ENCODE assay signal across 9 mouse cellular contexts in genomic region chr3:58689721-58690120, GRCm38 (mm10). TPM values are rescaled to one million over a fixed set of nuclear protein-coding genes. Genes with fewer than 3 reads are reported as not detected.
DNase-seq lines count a peak whose midpoint lies in the region; ATAC-seq and TF ChIP-seq lines count a peak whose summit lies in the region.
"Had no signal": no experiment of that assay in that cellular context is flagged by ENCODE, and none has a peak within 500 bp of the region (broad histone marks: within the 10 kb centered on the region; RNA-seq: fewer than 3 reads in every experiment).

No protein-coding gene starts in this region.

- dilution Hi-C loops in CH12.LX (cut with MboI; ENCODE audit: extremely low pct_ligation_motif_present, extremely low pct_unique_long_range_greater_than_20kb, low sequenced_read_pairs): no loop called here

- peaks cover 15% of the 10 kb centered on the region for H3K4me1 ChIP-seq in intestine, embryonic 16.5 days (ENCODE audit: control insufficient read depth, insufficient read depth, low read length)
- H3K4me1 ChIP-seq in intestine, postnatal 0 days (replicated peaks; ENCODE audit: control insufficient read depth, insufficient read depth, low read length): peaks cover 3% of the 10 kb centered on the region; the same call in 1 of the 2 replicates
- peaks cover 6 to 29% of the 10 kb centered on the region in 2 experiments; a peak in 3 of 4 replicates for H3K4me1 ChIP-seq in CH12.LX (ENCODE audit: control insufficient read depth in 1 of 2, insufficient read depth in 2 of 2)
- H3K4me1 ChIP-seq in embryonic fibroblast, embryonic 13.5 days (ENCODE audit: control insufficient read depth, insufficient read depth, low read length): peaks cover 10% of the 10 kb centered on the region
- peaks cover 26% of the 10 kb centered on the region for H3K4me1 ChIP-seq in liver, embryonic 12.5 days

- TF ChIP-seq POLR2A in CH12.LX (IDR thresholded peaks at IDR 0.05; ENCODE audit: low read depth, low read length): 0 out of 2 replicates have a peak, but pooled peaks have one; percentile 31
- no peak for TF ChIP-seq POLR2A in embryonic fibroblast, embryonic 13.5 days (IDR thresholded peaks at IDR 0.05; ENCODE audit: low read depth, low read length)

- no peak overlapping the region for H3K4me3 ChIP-seq in intestine, embryonic 16.5 days (ENCODE audit: low read length)
- no peak overlapping the region for H3K4me3 ChIP-seq in intestine, postnatal 0 days (ENCODE audit: low read depth, low read length)
- peak overlapping the region; percentile 75 to 98 (median 85) for H3K4me3 ChIP-seq in CH12.LX (replicated peaks in 1 of 3; ENCODE audit: low read depth in 2 of 3, low read length in 2 of 3, poor library complexity in 1 of 3)
- peak overlapping the region; percentile 23; the same call in 1 of the 2 replicates for H3K4me3 ChIP-seq in embryonic fibroblast, embryonic 13.5 days (ENCODE audit: insufficient read depth, low read length)
- H3K4me3 ChIP-seq in liver, embryonic 12.5 days: peak overlapping the region; percentile 75; the same call in 1 of the 2 replicates

- in situ Hi-C loops in CH12.LX (cut with MboI; ENCODE audit: low pct_ligation_motif_present, low pct_unique_long_range_greater_than_20kb, low sequenced_read_pairs): loop anchor here (25.0 kb wide), 1 partner anchor 277 kb away; the partner anchor contains the start of gene Tsc22d2

- H3K79me2 ChIP-seq in CH12.LX (replicated peaks; ENCODE audit: control insufficient read depth, extremely low read depth, insufficient read depth, poor library complexity, severe bottlenecking): peaks cover 90% of the 10 kb centered on the region

- H3K4me2 ChIP-seq in intestine, embryonic 16.5 days (ENCODE audit: low read depth, low read length): peak overlapping the region; percentile 91
- no peak overlapping the region for H3K4me2 ChIP-seq in intestine, postnatal 0 days (replicated peaks; ENCODE audit: low read depth)
- peak overlapping the region; percentile 51 for H3K4me2 ChIP-seq in CH12.LX (ENCODE audit: insufficient read depth, low read depth, poor library complexity, severe bottlenecking)
- peak overlapping the region; percentile 97 for H3K4me2 ChIP-seq in liver, embryonic 12.5 days

- TF ChIP-seq CTCF in intestine, postnatal 0 days (IDR thresholded peaks at IDR 0.05; ENCODE audit: low read depth): no peak
- no peak for TF ChIP-seq CTCF in CH12.LX (conservative IDR thresholded peaks at IDR 0.05 in 1 of 2, IDR thresholded peaks at IDR 0.05 in 1 of 2; ENCODE audit: low read depth in 2 of 2, low read length in 2 of 2)
- no peak for TF ChIP-seq CTCF in embryonic fibroblast, embryonic 13.5 days (IDR thresholded peaks at IDR 0.05; ENCODE audit: borderline replicate concordance, insufficient read depth, low read length)

- no peak for TF ChIP-seq RAD21 in CH12.LX (IDR thresholded peaks at IDR 0.05; ENCODE audit: low read depth, low read length)

- WGBS in intestine, embryonic 16.5 days: 51% methylated on average over 3 of the region's 3 CpGs
- WGBS in intestine, postnatal 0 days: 60% methylated on average over 3 of the region's 3 CpGs
- 65% methylated on average over 3 of the region's 3 CpGs for WGBS in liver, embryonic 12.5 days (ENCODE audit: insufficient replicate concordance)

- ATAC-seq in intestine, embryonic 16.5 days: no peak
- no peak for ATAC-seq in intestine, postnatal 0 days
- no peak for ATAC-seq in liver, embryonic 12.5 days
- ATAC-seq in cerebellum, adult (ENCODE audit: insufficient number of reproducible peaks, low FRiP score, low TSS enrichment): no peak

- no peak overlapping the region for H3K9ac ChIP-seq in intestine, embryonic 16.5 days (ENCODE audit: low read depth, low read length)
- no peak overlapping the region for H3K9ac ChIP-seq in intestine, postnatal 0 days (ENCODE audit: low read depth, low read length)
- peak overlapping the region; percentile 92 for H3K9ac ChIP-seq in CH12.LX (ENCODE audit: insufficient read depth, low read depth)
- no peak overlapping the region for H3K9ac ChIP-seq in liver, embryonic 12.5 days

- DNase-seq in CH12.LX (ENCODE audit: extremely low read depth): no peak
- DNase-seq in c-Kit-positive CD71-positive TER-119-positive erythroid progenitor cells, embryonic 14.5 days (ENCODE audit: low spot score): no peak
- DNase-seq in retina, postnatal 1 day: no peak

- no peaks in the 10 kb centered on the region for H3K36me3 ChIP-seq in intestine, embryonic 16.5 days (ENCODE audit: control insufficient read depth, insufficient read depth, low read length)
- no peaks in the 10 kb centered on the region for H3K36me3 ChIP-seq in intestine, postnatal 0 days (ENCODE audit: control insufficient read depth, insufficient read depth)
- H3K36me3 ChIP-seq in CH12.LX (replicated peaks in 1 of 2; ENCODE audit: control insufficient read depth in 1 of 2, insufficient read depth in 1 of 2, low read length in 1 of 2): peaks cover 31 to 46% of the 10 kb centered on the region in 2 experiments
- 0 out of 2 replicates have a peak, but pooled peaks cover 3% of the 10 kb centered on the region for H3K36me3 ChIP-seq in liver, embryonic 12.5 days

- no peak for TF ChIP-seq EP300 in CH12.LX (IDR thresholded peaks at IDR 0.05; ENCODE audit: low read length)

- no peaks in the 10 kb centered on the region for H3K27me3 ChIP-seq in intestine, embryonic 16.5 days (replicated peaks; ENCODE audit: control insufficient read depth, insufficient read depth, low read length)
- no peaks in the 10 kb centered on the region for H3K27me3 ChIP-seq in intestine, postnatal 0 days (replicated peaks; ENCODE audit: control insufficient read depth, insufficient read depth, low read length)
- no peaks in the 10 kb centered on the region for H3K27me3 ChIP-seq in CH12.LX (replicated peaks)
- H3K27me3 ChIP-seq in liver, embryonic 12.5 days (replicated peaks): peaks cover 36% of the 10 kb centered on the region

- H3K9me3 ChIP-seq in intestine, embryonic 16.5 days (ENCODE audit: control insufficient read depth, low read length): no peaks in the 10 kb centered on the region
- H3K9me3 ChIP-seq in intestine, postnatal 0 days (ENCODE audit: control insufficient read depth): no peaks in the 10 kb centered on the region
- no peaks in the 10 kb centered on the region for H3K9me3 ChIP-seq in CH12.LX (replicated peaks; ENCODE audit: low read length)
- H3K9me3 ChIP-seq in liver, embryonic 12.5 days (replicated peaks): no peaks in the 10 kb centered on the region

- no peak overlapping the region for H3K27ac ChIP-seq in intestine, embryonic 16.5 days (ENCODE audit: low read length)
- H3K27ac ChIP-seq in intestine, postnatal 0 days (ENCODE audit: low read depth, low read length): no peak overlapping the region
- H3K27ac ChIP-seq in CH12.LX (ENCODE audit: insufficient read depth, low read depth): peak overlapping the region; percentile 60; the same call in 1 of the 2 replicates
- H3K27ac ChIP-seq in embryonic fibroblast, embryonic 13.5 days (ENCODE audit: insufficient read depth, low read length): no peak overlapping the region
- H3K27ac ChIP-seq in liver, embryonic 12.5 days: no peak overlapping the region

TF ChIP-seq in CH12.LX, 34 proteins besides CTCF, POLR2A, EP300 and RAD21:
- TF ChIP-seq HCFC1 (IDR thresholded peaks at IDR 0.05; ENCODE audit: low read depth, low read length) (no peak), SIN3A (IDR thresholded peaks at IDR 0.05; ENCODE audit: low read length) (no peak; the same call in 1 of the 2 replicates), CHD2 (IDR thresholded peaks at IDR 0.05; ENCODE audit: low read length) (no peak), BHLHE40 (IDR thresholded peaks at IDR 0.05; ENCODE audit: low read depth, low read length) (no peak), SMC3 (IDR thresholded peaks at IDR 0.05; ENCODE audit: low read depth, low read length) (no peak), ZKSCAN1 (IDR thresholded peaks at IDR 0.05; ENCODE audit: borderline replicate concordance, low read depth, low read length) (no peak), ZNF384 (IDR thresholded peaks at IDR 0.05; ENCODE audit: low read depth, low read length) (no peak), TCF12 (IDR thresholded peaks at IDR 0.05; ENCODE audit: low read depth, low read length) (no peak), E2F4 (IDR thresholded peaks at IDR 0.05; ENCODE audit: insufficient replicate concordance, low read depth, low read length) (no peak), MXI1 (IDR thresholded peaks at IDR 0.05; ENCODE audit: low read depth, low read length) (no peak)

RNA-seq across cellular contexts. Expression of gene Siah2, which starts 2.5 kb away (rescaled TPM):
- 1.9 and 3.9 TPM in 2 replicates for polyA plus RNA-seq in intestine, embryonic 16.5 days (2015; fragmentation: Nextera tagmentation; extraction: Ambion mirVana)
- 4.6 and 5.3 TPM in 2 replicates for polyA plus RNA-seq in intestine, postnatal 0 days (2015; fragmentation: Nextera tagmentation; extraction: Ambion mirVana)
- total RNA-seq in CH12.LX (2012; rRNA removed): 125 and 140 TPM in 2 replicates
- total RNA-seq in CH12.LX (2014; rRNA removed): 119 and 142 TPM in 2 replicates
- 99.0 and 104 TPM in 2 replicates for polyA plus RNA-seq in CH12.LX (2012; ENCODE audit: insufficient read length, low read depth)
- 13.1 and 20.6 TPM in 2 replicates for polyA plus RNA-seq in embryonic fibroblast, embryonic 13.5 days (2011; ENCODE audit: insufficient read length, low read depth, missing spikeins)
- polyA plus RNA-seq in liver, embryonic 12.5 days (2016; fragmentation: Nextera tagmentation; extraction: Ambion mirVana): 5.6 TPM in 2 replicates

RNA-seq across cellular contexts. Expression of gene Erich6, which starts 52.7 kb away (rescaled TPM):
- not detected in 2 replicates for polyA plus RNA-seq in intestine, embryonic 16.5 days (2015; fragmentation: Nextera tagmentation; extraction: Ambion mirVana)
- polyA plus RNA-seq in intestine, postnatal 0 days (2015; fragmentation: Nextera tagmentation; extraction: Ambion mirVana): not detected in 2 replicates
- not detected in 2 replicates for total RNA-seq in CH12.LX (2012; rRNA removed)
- total RNA-seq in CH12.LX (2014; rRNA removed): not detected in 2 replicates
- polyA plus RNA-seq in CH12.LX (2012; ENCODE audit: insufficient read length, low read depth): 0.11 TPM in 1 of 2 replicates, not detected in the other
- polyA plus RNA-seq in embryonic fibroblast, embryonic 13.5 days (2011; ENCODE audit: insufficient read length, low read depth, missing spikeins): 0.32 TPM in 1 of 2 replicates, not detected in the other
- polyA plus RNA-seq in liver, embryonic 12.5 days (2016; fragmentation: Nextera tagmentation; extraction: Ambion mirVana): not detected in 2 replicates
- polyA plus RNA-seq: stomach, embryonic 14.5 days had no signal

Comparison
In these comparisons a context has a peak if more than half of its experiments do, and no peak if none do; other contexts are left out.
1. H3K4me3 ChIP-seq: peak in CH12.LX (3 of 3), embryonic fibroblast, embryonic 13.5 days (single experiment) and liver, embryonic 12.5 days (single experiment); none in intestine, embryonic 16.5 days (single experiment) and intestine, postnatal 0 days (single experiment).